Mouse (Mus musculus): ENCODE results near the gene Fmc1. TPM values are rescaled to one million over a fixed set of nuclear protein-coding genes. Genes with fewer than 3 reads are reported as not detected.

The Fmc1 gene
- 156 and 164 TPM in 2 replicates for polyA plus RNA-seq (2015; fragmentation: Nextera tagmentation; extraction: Ambion mirVana)

GRCm38 (mm10) chr6:38533428-38534405 is at the start of gene Fmc1:
TSS of gene Fmc1 (plus strand) at chr6:38533502.
- Histone ChIP-seq H3K9me3 (ENCODE audit: low read length) (no peaks in the 10 kb centered on the region), H3K9ac (replicated peaks; ENCODE audit: low read length) (peak within 1 kb of the TSS; percentile 95), H3K27ac (ENCODE audit: low read length) (peak within 1 kb of the TSS; percentile 99), H3K4me1 (ENCODE audit: insufficient read depth, low read length) (peaks cover 11% of the 10 kb centered on the region), H3K4me3 (ENCODE audit: low read length) (peak within 1 kb of the TSS; percentile 90), H3K4me2 (replicated peaks; ENCODE audit: low read depth, low read length) (peak within 1 kb of the TSS; percentile 89), H3K27me3 (ENCODE audit: insufficient read depth, low read length) (no peaks in the 10 kb centered on the region), H3K36me3 (ENCODE audit: insufficient read depth, low read length) (no peaks in the 10 kb centered on the region)
- 6% methylated on average over 41 of the region's 41 CpGs for WGBS
- ATAC-seq (ENCODE audit: low FRiP score, low TSS enrichment): peak; percentile 92

GRCm38 (mm10) chr6:38492550-38492949 is 40.8 kb upstream of the Fmc1 start:
- Histone ChIP-seq H3K4me3 (ENCODE audit: low read length) (no peak overlapping the region), H3K27me3 (ENCODE audit: insufficient read depth, low read length) (no peaks in the 10 kb centered on the region), H3K4me2 (replicated peaks; ENCODE audit: low read depth, low read length) (no peak overlapping the region), H3K9me3 (ENCODE audit: low read length) (no peaks in the 10 kb centered on the region), H3K36me3 (ENCODE audit: insufficient read depth, low read length) (peaks cover 32% of the 10 kb centered on the region), H3K4me1 (ENCODE audit: insufficient read depth, low read length) (no peaks in the 10 kb centered on the region), H3K27ac (ENCODE audit: low read length) (no peak overlapping the region), H3K9ac (replicated peaks; ENCODE audit: low read length) (no peak overlapping the region)
- no peak for ATAC-seq (ENCODE audit: low FRiP score, low TSS enrichment)
- WGBS: 90% methylated on average over 3 of the region's 3 CpGs

- Histone ChIP-seq H3K36me3 (ENCODE audit: insufficient read depth, low read length) (peaks cover 41% of the 10 kb centered on the region), H3K9me3 (ENCODE audit: low read length) (no peaks in the 10 kb centered on the region), H3K4me3 (ENCODE audit: low read length) (no peak overlapping the region), H3K9ac (replicated peaks; ENCODE audit: low read length) (no peak overlapping the region), H3K27ac (ENCODE audit: low read length) (no peak overlapping the region), H3K4me2 (replicated peaks; ENCODE audit: low read depth, low read length) (no peak overlapping the region), H3K27me3 (ENCODE audit: insufficient read depth, low read length) (no peaks in the 10 kb centered on the region), H3K4me1 (ENCODE audit: insufficient read depth, low read length) (no peaks in the 10 kb centered on the region)
- 26% methylated on average over 4 of the region's 4 CpGs for WGBS
- no peak for ATAC-seq (ENCODE audit: low FRiP score, low TSS enrichment)
These were observed 37.7 kb upstream of the Fmc1 start for GRCm38 (mm10) chr6:38495641-38496040.

- 91% methylated on average over 1 of the region's 1 CpGs for WGBS
- ATAC-seq (ENCODE audit: low FRiP score, low TSS enrichment): no peak
- H3K4me1 ChIP-seq (ENCODE audit: insufficient read depth, low read length): no peaks in the 10 kb centered on the region
- H3K9ac ChIP-seq (replicated peaks; ENCODE audit: low read length): no peak overlapping the region
- H3K36me3 ChIP-seq (ENCODE audit: insufficient read depth, low read length): 0 out of 2 replicates have a peak, but pooled peaks cover under 1% of the 10 kb centered on the region
- no peak overlapping the region for H3K4me2 ChIP-seq (replicated peaks; ENCODE audit: low read depth, low read length)
- no peaks in the 10 kb centered on the region for H3K27me3 ChIP-seq (ENCODE audit: insufficient read depth, low read length)
- no peaks in the 10 kb centered on the region for H3K9me3 ChIP-seq (ENCODE audit: low read length)
- H3K4me3 ChIP-seq (ENCODE audit: low read length): no peak overlapping the region
- no peak overlapping the region for H3K27ac ChIP-seq (ENCODE audit: low read length)
These were observed 21.2 kb upstream of the Fmc1 start for GRCm38 (mm10) chr6:38512096-38512495.

GRCm38 (mm10) chr6:38512830-38513229 is 20.5 kb upstream of the Fmc1 start:
- H3K27me3 ChIP-seq (ENCODE audit: insufficient read depth, low read length): no peaks in the 10 kb centered on the region
- H3K4me3 ChIP-seq (ENCODE audit: low read length): no peak overlapping the region
- no peak overlapping the region for H3K4me2 ChIP-seq (replicated peaks; ENCODE audit: low read depth, low read length)
- H3K27ac ChIP-seq (ENCODE audit: low read length): no peak overlapping the region
- ATAC-seq (ENCODE audit: low FRiP score, low TSS enrichment): no peak
- no peaks in the 10 kb centered on the region for H3K4me1 ChIP-seq (ENCODE audit: insufficient read depth, low read length)
- no peaks in the 10 kb centered on the region for H3K9me3 ChIP-seq (ENCODE audit: low read length)
- H3K9ac ChIP-seq (replicated peaks; ENCODE audit: low read length): no peak overlapping the region
- no peaks in the 10 kb centered on the region for H3K36me3 ChIP-seq (ENCODE audit: insufficient read depth, low read length)

- Histone ChIP-seq H3K27ac (ENCODE audit: low read length) (no peak overlapping the region), H3K4me1 (ENCODE audit: insufficient read depth, low read length) (no peaks in the 10 kb centered on the region), H3K36me3 (ENCODE audit: insufficient read depth, low read length) (no peaks in the 10 kb centered on the region), H3K27me3 (ENCODE audit: insufficient read depth, low read length) (no peaks in the 10 kb centered on the region), H3K9ac (replicated peaks; ENCODE audit: low read length) (no peak overlapping the region), H3K4me2 (replicated peaks; ENCODE audit: low read depth, low read length) (no peak overlapping the region), H3K9me3 (ENCODE audit: low read length) (no peaks in the 10 kb centered on the region), H3K4me3 (ENCODE audit: low read length) (no peak overlapping the region)
- 90% methylated on average over 4 of the region's 4 CpGs for WGBS
- no peak for ATAC-seq (ENCODE audit: low FRiP score, low TSS enrichment)
These were observed 18.1 kb upstream of the Fmc1 start for GRCm38 (mm10) chr6:38515201-38515600.

GRCm38 (mm10) chr6:38523851-38524250 is 9.5 kb upstream of the Fmc1 start:
- H3K9ac ChIP-seq (replicated peaks; ENCODE audit: low read length): no peak overlapping the region
- H3K4me1 ChIP-seq (ENCODE audit: insufficient read depth, low read length): no peaks in the 10 kb centered on the region
- no peaks in the 10 kb centered on the region for H3K27me3 ChIP-seq (ENCODE audit: insufficient read depth, low read length)
- H3K36me3 ChIP-seq (ENCODE audit: insufficient read depth, low read length): no peaks in the 10 kb centered on the region
- no peaks in the 10 kb centered on the region for H3K9me3 ChIP-seq (ENCODE audit: low read length)
- H3K4me3 ChIP-seq (ENCODE audit: low read length): no peak overlapping the region
- no peak for ATAC-seq (ENCODE audit: low FRiP score, low TSS enrichment)
- WGBS: 17% methylated on average over 8 of the region's 8 CpGs
- no peak overlapping the region for H3K27ac ChIP-seq (ENCODE audit: low read length)
- no peak overlapping the region for H3K4me2 ChIP-seq (replicated peaks; ENCODE audit: low read depth, low read length)

GRCm38 (mm10) chr6:38531211-38531820 is 2.0 kb upstream of the Fmc1 start:
- H3K9me3 ChIP-seq (ENCODE audit: low read length): no peaks in the 10 kb centered on the region
- H3K4me2 ChIP-seq (replicated peaks; ENCODE audit: low read depth, low read length): no peak overlapping the region
- H3K4me3 ChIP-seq (ENCODE audit: low read length): no peak overlapping the region
- no peak for ATAC-seq (ENCODE audit: low FRiP score, low TSS enrichment)
- no peak overlapping the region for H3K9ac ChIP-seq (replicated peaks; ENCODE audit: low read length)
- no peak overlapping the region for H3K27ac ChIP-seq (ENCODE audit: low read length)
- WGBS: 46% methylated on average over 5 of the region's 5 CpGs
- H3K4me1 ChIP-seq (ENCODE audit: insufficient read depth, low read length): peaks cover 11% of the 10 kb centered on the region
- no peaks in the 10 kb centered on the region for H3K36me3 ChIP-seq (ENCODE audit: insufficient read depth, low read length)
- no peaks in the 10 kb centered on the region for H3K27me3 ChIP-seq (ENCODE audit: insufficient read depth, low read length)

- no peaks in the 10 kb centered on the region for H3K27me3 ChIP-seq (ENCODE audit: insufficient read depth, low read length)
- H3K9ac ChIP-seq (replicated peaks; ENCODE audit: low read length): peak overlapping the region; percentile 82
- peak overlapping the region; percentile 99 for H3K27ac ChIP-seq (ENCODE audit: low read length)
- 5% methylated on average over 25 of the region's 25 CpGs for whole genome bisulfite sequencing
- H3K4me2 ChIP-seq (replicated peaks; ENCODE audit: low read depth, low read length): peak overlapping the region; percentile 89
- peak overlapping the region; percentile 90 for H3K4me3 ChIP-seq (ENCODE audit: low read length)
- H3K4me1 ChIP-seq (ENCODE audit: insufficient read depth, low read length): peaks cover 11% of the 10 kb centered on the region
- ATAC-seq (ENCODE audit: low FRiP score, low TSS enrichment): peak; percentile 50
- no peaks in the 10 kb centered on the region for H3K36me3 ChIP-seq (ENCODE audit: insufficient read depth, low read length)
- no peaks in the 10 kb centered on the region for H3K9me3 ChIP-seq (ENCODE audit: low read length)
These were observed 542 bp upstream of the Fmc1 start for GRCm38 (mm10) chr6:38532500-38533420.

Data from kidney, embryonic 16.5 days (tissue).